Mouse (Mus musculus) embryonic facial prominence, embryonic 10.5 days (tissue): ENCODE results near the gene Impdh2. TPM values are rescaled to one million over a fixed set of nuclear protein-coding genes. Genes with fewer than 3 reads are reported as not detected.
"Not testable (repeated sequence)": the region's sequence is repeated elsewhere in the genome, so short reads cannot be mapped to it uniquely, and the experiment has no call there.

Experiments used
- DNase-seq: peaks from one replicate; pipeline ENCODE4 v3.0.0-alpha.2; 2017; ENCODE audit warnings: low spot score
- H3K27ac ChIP-seq: fragments of 300-500 bp; sonication (generic); replicated peaks from 2 replicates; pipeline ENCODE4 v1.5.1; 2016; ENCODE audit warnings: mild to moderate bottlenecking
- H3K27me3 ChIP-seq: fragments of 300-500 bp; sonication (generic); replicated peaks from 2 replicates; pipeline ENCODE4 v1.6.1; 2016; ENCODE audit warnings: low read depth, mild to moderate bottlenecking; ENCODE audit not compliant: poor library complexity, severe bottlenecking
- H3K36me3 ChIP-seq: fragments of 300-500 bp; sonication (generic); replicated peaks from 2 replicates; pipeline ENCODE4 v1.6.1; 2016; ENCODE audit warnings: mild to moderate bottlenecking, moderate library complexity
- H3K4me1 ChIP-seq: fragments of 300-500 bp; sonication (generic); 2 replicates; pipeline ENCODE4 v1.6.1; 2016
- H3K4me3 ChIP-seq: fragments of 300-500 bp; sonication (generic); 2 replicates; pipeline ENCODE4 v1.5.1; 2016; ENCODE audit warnings: mild to moderate bottlenecking, moderate library complexity
- H3K9me3 ChIP-seq: fragments of 300-500 bp; sonication (generic); 2 replicates; pipeline ENCODE4 v1.6.1; 2016; ENCODE audit warnings: mild to moderate bottlenecking
- WGBS: fragments of 180-500 bp; shearing (Covaris S2); methylation state at CpG from one replicate; pipeline ENCODE4 v1.1.7; 2016; 5-methylcytosine and 5-hydroxymethylcytosine counted together
- microRNA counts: library from miRNA; unstranded; fragments of <30 nt; microRNA quantifications from one replicate; lab custom pipeline; 2017
- microRNA-seq: library from miRNA; unstranded; fragments of <30 nt; microRNA quantifications from one replicate; pipeline ENCODE4, GENCODE M21; 2017
- polyA plus RNA-seq: library from polyadenylated mRNA; unstranded; fragments of >200 nt; fragmentation: Nextera tagmentation; extraction: Ambion mirVana; gene quantifications from 2 replicates; pipeline ENCODE4 v1.2.1, GENCODE M21; 2016

Gene Impdh2
- polyA plus RNA-seq, 1 experiment from 2014 or later: 235 TPM

GRCm38 (mm10) chr9:108596998-108597764 is 37.1 kb downstream of the Impdh2 start, which contains the start of gene P4htm:
TSS of gene P4htm (minus strand) at chr9:108597667.
- DNase-seq: peak; percentile 74
- Histone ChIP-seq H3K4me3 (peak within 1 kb of the TSS; percentile 76), H3K36me3 (peaks cover 7% of the 10 kb centered on the region), H3K9me3 (no peaks in the 10 kb centered on the region), H3K4me1 (peaks cover 20% of the 10 kb centered on the region), H3K27me3 (peaks cover 3% of the 10 kb centered on the region; the same call in 1 of the 2 replicates), H3K27ac (peak within 1 kb of the TSS; percentile 78)
- 3% methylated on average over 69 of the region's 69 CpGs for WGBS

GRCm38 (mm10) chr9:108599021-108599566 is 39.0 kb downstream of the Impdh2 start:
- peaks cover 21% of the 10 kb centered on the region for H3K4me1 ChIP-seq
- H3K27ac ChIP-seq: no peak overlapping the region
- peaks cover 3% of the 10 kb centered on the region; the same call in 1 of the 2 replicates for H3K27me3 ChIP-seq
- WGBS: 75% methylated on average over 4 of the region's 4 CpGs
- H3K9me3 ChIP-seq: no peaks in the 10 kb centered on the region
- H3K4me3 ChIP-seq: no peak overlapping the region
- no peak for DNase-seq
- H3K36me3 ChIP-seq: peaks cover 26% of the 10 kb centered on the region

DNA sequence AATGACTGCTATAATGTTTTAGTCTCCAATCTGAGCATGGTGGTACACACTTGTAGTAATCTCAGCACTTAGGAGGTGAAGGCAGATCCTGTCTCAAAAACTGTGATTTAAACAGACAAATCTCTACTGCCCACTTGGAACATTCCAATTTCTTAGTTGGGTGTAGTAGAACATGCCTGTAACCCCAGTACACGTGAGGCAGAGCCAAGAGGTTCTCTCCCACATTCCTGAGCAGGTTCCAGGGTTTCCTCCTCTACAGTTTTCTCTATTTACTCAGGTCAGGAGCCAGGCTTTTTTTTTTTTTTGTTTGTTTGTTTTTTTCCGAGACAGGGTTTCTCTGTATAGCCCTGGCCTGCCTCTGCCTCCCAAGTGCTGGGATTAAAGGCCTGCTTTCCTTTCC is 39.9 kb downstream of the Impdh2 start:
- peaks cover 26% of the 10 kb centered on the region for H3K4me1 ChIP-seq
- WGBS: 58% methylated on average over 2 of the region's 2 CpGs
- H3K9me3 ChIP-seq: no peaks in the 10 kb centered on the region
- H3K4me3 ChIP-seq: no peak overlapping the region
- DNase-seq: no peak
- peaks cover 35% of the 10 kb centered on the region for H3K36me3 ChIP-seq
- no peak overlapping the region for H3K27ac ChIP-seq
- peaks cover 3% of the 10 kb centered on the region; the same call in 1 of the 2 replicates for H3K27me3 ChIP-seq

DNA sequence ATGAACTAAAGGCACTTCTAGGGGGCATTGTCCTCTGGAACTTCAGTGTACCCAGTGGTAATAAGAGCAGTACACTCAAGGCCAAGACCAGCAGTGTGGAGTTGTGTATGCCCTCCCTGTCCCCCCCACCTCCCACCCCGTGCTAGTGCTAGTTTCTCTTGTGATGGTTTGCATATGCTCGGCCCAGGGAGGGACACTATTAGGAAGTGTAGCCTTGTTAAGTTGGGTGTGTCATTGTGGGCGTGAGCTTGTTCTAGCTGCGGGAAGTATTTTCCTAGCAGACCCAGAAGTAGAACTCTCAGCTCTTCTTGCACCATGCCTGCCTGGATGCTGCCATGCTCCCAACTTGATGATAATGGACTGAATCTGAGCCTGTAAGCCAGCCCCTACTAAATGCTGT is 41.9 kb downstream of the Impdh2 start:
- H3K36me3 ChIP-seq: peaks cover 55% of the 10 kb centered on the region

GRCm38 (mm10) chr9:108607929-108608328 is 47.8 kb downstream of the Impdh2 start:
- WGBS: 92% methylated on average over 5 of the region's 5 CpGs
- H3K27ac ChIP-seq, H3K4me1 ChIP-seq, H3K27me3 ChIP-seq, H3K4me3 ChIP-seq, DNase-seq, H3K9me3 ChIP-seq: not testable (repeated sequence)
- H3K36me3 ChIP-seq: peaks cover 100% of the 10 kb centered on the region

More for the DNA sequence above, 41.9 kb downstream of the Impdh2 start:
- DNase-seq: no peak
- Histone ChIP-seq H3K4me1 (peaks cover 16% of the 10 kb centered on the region), H3K27ac (no peak overlapping the region), H3K27me3 (peaks cover 2% of the 10 kb centered on the region; the same call in 1 of the 2 replicates), H3K4me3 (no peak overlapping the region), H3K9me3 (no peaks in the 10 kb centered on the region)
- WGBS: 82% methylated on average over 4 of the region's 4 CpGs

- Histone ChIP-seq H3K36me3 (peaks cover 100% of the 10 kb centered on the region), H3K4me1 (peaks cover 6% of the 10 kb centered on the region), H3K4me3 (no peak overlapping the region), H3K27me3 (no peaks in the 10 kb centered on the region), H3K27ac (no peak overlapping the region), H3K9me3 (no peaks in the 10 kb centered on the region)
- 89% methylated on average over 4 of the region's 4 CpGs for WGBS
- DNase-seq: no peak
Measured at GRCm38 (mm10) chr9:108608889-108609288, 48.8 kb downstream of the Impdh2 start.

DNA sequence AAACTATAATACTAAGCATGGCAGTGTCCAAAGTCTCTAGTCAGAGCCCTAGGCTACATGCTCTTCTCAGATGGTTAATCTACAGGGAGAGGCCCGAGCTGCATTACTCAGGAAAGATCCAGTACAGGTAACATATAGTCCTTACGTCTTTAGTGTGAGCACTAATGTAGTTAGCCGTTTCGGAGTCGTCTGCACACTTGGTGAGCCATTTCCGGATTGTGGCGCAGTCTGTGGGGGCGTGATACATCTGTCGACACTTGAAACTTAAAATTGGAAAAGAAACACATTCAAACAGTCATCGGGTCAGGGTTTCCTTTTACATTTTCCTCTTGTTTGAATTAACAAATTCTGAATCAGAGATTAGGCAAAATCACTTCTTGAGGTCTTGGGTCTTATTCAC is 51.4 kb downstream of the Impdh2 start:
- H3K27ac ChIP-seq: no peak overlapping the region
- peaks cover 100% of the 10 kb centered on the region for H3K36me3 ChIP-seq
- no peak for DNase-seq
- 95% methylated on average over 10 of the region's 10 CpGs for WGBS
- no peaks in the 10 kb centered on the region for H3K9me3 ChIP-seq
- H3K4me3 ChIP-seq: no peak overlapping the region
- H3K27me3 ChIP-seq: no peaks in the 10 kb centered on the region
- no peaks in the 10 kb centered on the region for H3K4me1 ChIP-seq

MicroRNAs encoded within 50 kb of the gene (microRNA counts, 519-probe panel; counts per million panel counts)
- microRNA mmu-miR-191 (lab: Ali Mortazavi, UCI): 4,674 counts per million, percentile 84 among the panel's probes with 10 or more counts
- 3,967 counts per million, percentile 77 among the panel's probes with 10 or more counts for microRNA mmu-miR-425 (lab: Ali Mortazavi, UCI)

Small RNA genes lying within 50 kb of the gene (microRNA-seq; reads per million reads assigned to microRNA genes)
- gene Gm24083 (not detected), gene Mir191 (not detected), gene Mir425 (1,924 reads per million, percentile 81 among the genes with 10 or more reads in this experiment)

Other genes with a start within 250 kb of the Impdh2 start
- 810 and 843 TPM in 2 replicates for gene Gpx1, start 221.4 kb upstream of the Impdh2 start, polyA plus RNA-seq
- 127 and 133 TPM in 2 replicates for gene Usp4, start 212.4 kb upstream of the Impdh2 start, polyA plus RNA-seq
- 0.67 and 1.0 TPM in 2 replicates for gene 1700102P08Rik, start 167.5 kb upstream of the Impdh2 start, polyA plus RNA-seq
- 0.93 and 1.1 TPM in 2 replicates for gene Ccdc36, start 131.8 kb upstream of the Impdh2 start, polyA plus RNA-seq
- not detected in 2 replicates for gene BC048562, start 123.8 kb upstream of the Impdh2 start, polyA plus RNA-seq
- 56.6 and 57.5 TPM in 2 replicates for gene Ccdc71, start 99.8 kb upstream of the Impdh2 start, polyA plus RNA-seq
- 21.6 and 24.2 TPM in 2 replicates for gene Klhdc8b, start 98.7 kb upstream of the Impdh2 start, polyA plus RNA-seq
- 33.2 and 33.5 TPM in 2 replicates for gene Lamb2, start 80.5 kb upstream of the Impdh2 start, polyA plus RNA-seq
- 84.7 and 93.7 TPM in 2 replicates for gene Usp19, start 69.7 kb upstream of the Impdh2 start, polyA plus RNA-seq
- 118 and 119 TPM in 2 replicates for gene Qars, start 52.6 kb upstream of the Impdh2 start, polyA plus RNA-seq
- 167 and 168 TPM in 2 replicates for gene Qrich1, start 43.5 kb upstream of the Impdh2 start, polyA plus RNA-seq
- gene Ndufaf3, start 7.1 kb downstream of the Impdh2 start, polyA plus RNA-seq: 42.4 and 44.1 TPM in 2 replicates
- 191 and 200 TPM in 2 replicates for gene Dalrd3, start 9.6 kb downstream of the Impdh2 start, polyA plus RNA-seq
- 200 and 215 TPM in 2 replicates for gene Wdr6, start 18.5 kb downstream of the Impdh2 start, polyA plus RNA-seq
- gene P4htm, start 37.4 kb downstream of the Impdh2 start, polyA plus RNA-seq: 7.0 and 7.2 TPM in 2 replicates
- gene Arih2, start 89.1 kb downstream of the Impdh2 start, polyA plus RNA-seq: 57.9 and 62.5 TPM in 2 replicates
- 30.4 and 35.1 TPM in 2 replicates for gene Slc25a20, start 101.8 kb downstream of the Impdh2 start, polyA plus RNA-seq
- gene Prkar2a, start 129.0 kb downstream of the Impdh2 start, polyA plus RNA-seq: 24.7 and 26.2 TPM in 2 replicates
- gene Ip6k2, start 223.5 kb downstream of the Impdh2 start, polyA plus RNA-seq: 94.0 and 103 TPM in 2 replicates
- gene Nckipsd, start 248.1 kb downstream of the Impdh2 start, polyA plus RNA-seq: 14.8 and 15.0 TPM in 2 replicates